Comparison of ENCODE assay signal across 7 mouse cellular contexts in genomic region chr10:52216797-52217563, GRCm38 (mm10). TPM values are rescaled to one million over a fixed set of nuclear protein-coding genes. Genes with fewer than 3 reads are reported as not detected.
DNase-seq lines count a peak whose midpoint lies in the region; ATAC-seq lines count a peak whose summit lies in the region.

No protein-coding gene starts in this region.

- no peaks in the 10 kb centered on the region for H3K36me3 ChIP-seq in intestine, embryonic 16.5 days (ENCODE audit: control insufficient read depth, insufficient read depth, low read length)
- H3K36me3 ChIP-seq in midbrain, embryonic 14.5 days (ENCODE audit: control insufficient read depth, insufficient read depth, low read length) = no peaks in the 10 kb centered on the region

- H3K9ac ChIP-seq in intestine, embryonic 16.5 days (ENCODE audit: low read depth, low read length) = no peak overlapping the region
- H3K9ac ChIP-seq in midbrain, embryonic 14.5 days (replicated peaks; ENCODE audit: low read length) = no peak overlapping the region

- H3K4me2 ChIP-seq in intestine, embryonic 16.5 days (ENCODE audit: low read depth, low read length) = no peak overlapping the region
- H3K4me2 ChIP-seq in midbrain, embryonic 14.5 days (ENCODE audit: low read length) = no peak overlapping the region

- 0 out of 2 replicates have a peak, but pooled peaks cover 6% of the 10 kb centered on the region for H3K4me1 ChIP-seq in intestine, embryonic 16.5 days (ENCODE audit: control insufficient read depth, insufficient read depth, low read length)
- no peaks in the 10 kb centered on the region for H3K4me1 ChIP-seq in midbrain, embryonic 14.5 days (ENCODE audit: control insufficient read depth, insufficient read depth, low read length)

- no peak overlapping the region for H3K4me3 ChIP-seq in intestine, embryonic 16.5 days (ENCODE audit: low read length)
- H3K4me3 ChIP-seq in midbrain, embryonic 14.5 days (replicated peaks; ENCODE audit: low read depth, low read length) = no peak overlapping the region

- peak; percentile 76 for DNase-seq in NIH3T3 (ENCODE audit: low read depth)
- DNase-seq in cerebellum, adult 18-20 months = peak; percentile 68 to 73
- DNase-seq in left cerebral cortex, postnatal 25 days (ENCODE audit: low spot score in 2 of 2) = peak; percentile 68 to 79
- DNase-seq in midbrain, embryonic 14.5 days = peak; percentile 85
- peak; percentile 17 to 43 for DNase-seq in spleen, adult 18-20 months

- WGBS in intestine, embryonic 16.5 days = 21% methylated on average over 7 of the region's 7 CpGs
- 26% methylated on average over 7 of the region's 7 CpGs for WGBS in midbrain, embryonic 14.5 days

- no peak overlapping the region for H3K27ac ChIP-seq in intestine, embryonic 16.5 days (ENCODE audit: low read length)
- no peak overlapping the region for H3K27ac ChIP-seq in midbrain, embryonic 14.5 days (replicated peaks; ENCODE audit: low read depth, low read length)

- H3K9me3 ChIP-seq in intestine, embryonic 16.5 days (ENCODE audit: control insufficient read depth, low read length) = no peaks in the 10 kb centered on the region
- H3K9me3 ChIP-seq in midbrain, embryonic 14.5 days (ENCODE audit: control insufficient read depth, low read length) = no peaks in the 10 kb centered on the region

- no peaks in the 10 kb centered on the region for H3K27me3 ChIP-seq in intestine, embryonic 16.5 days (replicated peaks; ENCODE audit: control insufficient read depth, insufficient read depth, low read length)
- H3K27me3 ChIP-seq in midbrain, embryonic 14.5 days (ENCODE audit: control insufficient read depth, insufficient read depth, low read length) = no peaks in the 10 kb centered on the region

- peak; percentile 97 for ATAC-seq in frontal cortex, adult (ENCODE audit: low TSS enrichment)
- peak; percentile 47; the same call in 1 of the 2 replicates for ATAC-seq in intestine, embryonic 16.5 days
- ATAC-seq in midbrain, embryonic 14.5 days (ENCODE audit: low FRiP score, low TSS enrichment) = peak; percentile 70; the same call in 1 of the 2 replicates

- intact Hi-C loops in left cerebral cortex, postnatal 25 days (cut with DNase I) = loop anchor here (5.0 kb wide), 3 partner anchors 110 to 170 kb away; partner anchors contain the start of gene Nepn

RNA-seq across cellular contexts. Expression of gene Dcbld1, which starts 16.4 kb away (rescaled TPM):
- polyA plus RNA-seq in intestine, embryonic 16.5 days (2015; fragmentation: Nextera tagmentation; extraction: Ambion mirVana) = 45.0 and 45.9 TPM in 2 replicates
- 1 to 10 TPM; 5.5 to 6.5 TPM for total RNA-seq in left cerebral cortex, postnatal 25 days (2021)
- 13.2 and 15.8 TPM in 2 replicates for polyA plus RNA-seq in midbrain, embryonic 14.5 days (2014; fragmentation: Nextera tagmentation; extraction: Ambion mirVana)

RNA-seq across cellular contexts. Expression of gene Ros1, which starts 21.9 kb away (rescaled TPM):
- 4.6 and 7.6 TPM in 2 replicates for polyA plus RNA-seq in intestine, embryonic 16.5 days (2015; fragmentation: Nextera tagmentation; extraction: Ambion mirVana)
- total RNA-seq in left cerebral cortex, postnatal 25 days (2021) = not detected
- polyA plus RNA-seq in midbrain, embryonic 14.5 days (2014; fragmentation: Nextera tagmentation; extraction: Ambion mirVana) = not detected in 2 replicates

Comparison
In these comparisons a context has a peak if more than half of its experiments do, and no peak if none do; other contexts are left out.
1. DNase-seq: peak in every context shown above with its lines; median percentile 85 in midbrain, embryonic 14.5 days; 76 in NIH3T3; 74 in left cerebral cortex, postnatal 25 days; 70 in cerebellum, adult 18-20 months; 30 in spleen, adult 18-20 months.
2. ATAC-seq: peak in every context shown above with its lines; median percentile 97 in frontal cortex, adult; 70 in midbrain, embryonic 14.5 days; 47 in intestine, embryonic 16.5 days.